Mouse (Mus musculus) heart, embryonic 14.5 days (tissue): ENCODE results near the gene Map1lc3b. TPM values are rescaled to one million over a fixed set of nuclear protein-coding genes. Genes with fewer than 3 reads are reported as not detected.

Experiments used
- ATAC-seq: fragments of 200-750 bp; cut with Nextera tagmentation; 2 replicates; pipeline ENCODE4 v1.8.0; 2017; ENCODE audit warnings: low read depth, moderate TSS enrichment; ENCODE audit not compliant: insufficient number of reproducible peaks, insufficient read depth, low FRiP score
- H3K27ac ChIP-seq, 2 experiments: fragments of 200-500 bp in 1 of 2; fragments of 300-500 bp in 1 of 2; sonication (generic) in 1 of 2; replicated peaks in 1 of 2; 2 replicates each; pipeline ENCODE4 v1.5.1; 2012 to 2014; ENCODE audit warnings: low read depth in 2 of 2, low read length in 2 of 2, control low read depth in 1 of 2, mild to moderate bottlenecking in 1 of 2, mixed read lengths in 1 of 2; ENCODE audit not compliant: control insufficient read depth in 1 of 2, insufficient read depth in 1 of 2
- H3K27me3 ChIP-seq: fragments of 300-500 bp; sonication (generic); 2 replicates; pipeline ENCODE4 v1.6.1; 2014; ENCODE audit warnings: mild to moderate bottlenecking, low read length, control low read depth; ENCODE audit not compliant: control insufficient read depth, insufficient read depth
- H3K36me3 ChIP-seq: fragments of 300-500 bp; sonication (generic); 2 replicates; pipeline ENCODE4 v1.6.1; 2014; ENCODE audit warnings: mild to moderate bottlenecking, control low read depth, low read length, mixed read lengths; ENCODE audit not compliant: control insufficient read depth, insufficient read depth
- H3K4me1 ChIP-seq, 2 experiments: fragments of 200-500 bp in 1 of 2; fragments of 300-500 bp in 1 of 2; sonication (generic) in 1 of 2; 2 replicates each; pipeline ENCODE4 v1.6.1; 2012 to 2014; ENCODE audit warnings: low read length in 2 of 2, control low read depth in 1 of 2, mixed read lengths in 1 of 2; ENCODE audit not compliant: control insufficient read depth in 2 of 2, insufficient read depth in 2 of 2
- H3K4me2 ChIP-seq: fragments of 300-500 bp; sonication (generic); 2 replicates; pipeline ENCODE4 v1.6.1; 2014; ENCODE audit warnings: mild to moderate bottlenecking, low read length
- H3K4me3 ChIP-seq, 2 experiments: fragments of 200-500 bp in 1 of 2; fragments of 300-500 bp in 1 of 2; sonication (generic) in 1 of 2; 2 replicates each; pipeline ENCODE4 v1.5.1; 2012 to 2014; ENCODE audit warnings: low read length in 2 of 2, mild to moderate bottlenecking in 2 of 2, control low read depth in 1 of 2, low read depth in 1 of 2, moderate library complexity in 1 of 2; ENCODE audit not compliant: control insufficient read depth in 1 of 2, insufficient read depth in 1 of 2
- H3K9ac ChIP-seq: fragments of 300-500 bp; sonication (generic); 2 replicates; pipeline ENCODE4 v1.6.1; 2014; ENCODE audit warnings: mild to moderate bottlenecking, low read length
- H3K9me3 ChIP-seq: fragments of 300-500 bp; sonication (generic); 2 replicates; pipeline ENCODE4 v1.6.1; 2016; ENCODE audit warnings: low read length, control low read depth; ENCODE audit not compliant: control insufficient read depth
- WGBS: fragments of 180-500 bp; shearing (Covaris S2); extraction: QIAGEN DNeasy Blood & Tissue Kit; methylation state at CpG from one replicate; pipeline ENCODE4 v1.1.7; 2014; 5-methylcytosine and 5-hydroxymethylcytosine counted together
- polyA plus RNA-seq: library from polyadenylated mRNA; unstranded; fragments of >200 nt; fragmentation: Nextera tagmentation; extraction: Ambion mirVana; gene quantifications from 2 replicates; pipeline ENCODE4 v1.2.1, GENCODE M21; 2014

Gene Map1lc3b
- polyA plus RNA-seq, 1 experiment from 2014 or later = 267 TPM

DNA sequence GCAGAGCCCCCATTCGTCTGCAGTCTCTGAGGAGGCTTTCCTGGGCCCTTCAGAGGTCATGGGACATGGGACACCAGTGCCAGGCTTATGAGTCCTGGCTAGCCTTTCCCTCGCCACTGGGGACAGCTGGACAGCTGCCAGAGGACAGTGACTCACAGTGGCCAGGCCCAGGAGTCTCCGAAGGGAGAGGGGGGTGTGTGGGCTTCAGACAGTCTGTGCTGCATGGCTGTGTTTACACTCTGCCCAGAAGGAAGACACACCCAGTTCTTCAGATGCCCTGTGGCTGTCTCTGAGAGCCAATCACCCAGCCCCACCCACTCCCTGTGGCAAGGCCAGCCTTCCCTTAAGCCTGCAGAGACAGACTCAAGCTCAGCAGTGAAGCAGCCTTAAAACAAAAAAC is 16.9 kb upstream of the Map1lc3b start:
- H3K27ac ChIP-seq = no peak overlapping the region
- no peak overlapping the region for H3K4me3 ChIP-seq
- peak; percentile 48; the same call in 1 of the 2 replicates for ATAC-seq
- H3K4me2 ChIP-seq = no peak overlapping the region
- H3K27me3 ChIP-seq = no peaks in the 10 kb centered on the region
- H3K36me3 ChIP-seq = no peaks in the 10 kb centered on the region
- H3K9ac ChIP-seq = peak overlapping the region; percentile 21; the same call in 1 of the 2 replicates
- 15% methylated on average over 3 of the region's 3 CpGs for WGBS
- no peaks in the 10 kb centered on the region for H3K9me3 ChIP-seq
- H3K4me1 ChIP-seq = peaks cover 14 to 26% of the 10 kb centered on the region in 2 experiments

DNA sequence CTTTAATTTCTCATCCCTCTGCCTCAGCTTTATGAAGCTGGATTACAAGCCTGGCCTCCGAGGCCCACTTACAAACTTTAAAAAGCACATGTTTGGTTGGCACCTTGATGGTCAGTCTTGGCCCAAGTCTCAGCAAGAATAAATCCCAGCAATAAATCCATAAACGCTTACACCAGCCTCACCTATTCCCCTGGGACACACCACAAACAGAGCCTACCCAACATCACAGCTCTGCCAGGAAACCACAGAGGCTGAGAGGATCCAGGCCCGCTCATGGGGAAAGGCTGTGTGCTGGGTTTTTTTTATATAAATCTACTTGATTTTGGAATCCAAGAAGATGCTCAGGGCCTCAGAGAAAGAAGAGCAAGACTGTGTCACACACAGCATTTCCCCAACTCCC is 14.5 kb upstream of the Map1lc3b start:
- Histone ChIP-seq H3K27me3 (no peaks in the 10 kb centered on the region), H3K9me3 (no peaks in the 10 kb centered on the region), H3K4me1 (peaks cover 17 to 26% of the 10 kb centered on the region in 2 experiments), H3K4me2 (no peak overlapping the region), H3K27ac (no peak overlapping the region), H3K9ac (no peak overlapping the region), H3K4me3 (no peak overlapping the region), H3K36me3 (no peaks in the 10 kb centered on the region)
- no peak for ATAC-seq
- 72% methylated on average over 3 of the region's 3 CpGs for WGBS

DNA sequence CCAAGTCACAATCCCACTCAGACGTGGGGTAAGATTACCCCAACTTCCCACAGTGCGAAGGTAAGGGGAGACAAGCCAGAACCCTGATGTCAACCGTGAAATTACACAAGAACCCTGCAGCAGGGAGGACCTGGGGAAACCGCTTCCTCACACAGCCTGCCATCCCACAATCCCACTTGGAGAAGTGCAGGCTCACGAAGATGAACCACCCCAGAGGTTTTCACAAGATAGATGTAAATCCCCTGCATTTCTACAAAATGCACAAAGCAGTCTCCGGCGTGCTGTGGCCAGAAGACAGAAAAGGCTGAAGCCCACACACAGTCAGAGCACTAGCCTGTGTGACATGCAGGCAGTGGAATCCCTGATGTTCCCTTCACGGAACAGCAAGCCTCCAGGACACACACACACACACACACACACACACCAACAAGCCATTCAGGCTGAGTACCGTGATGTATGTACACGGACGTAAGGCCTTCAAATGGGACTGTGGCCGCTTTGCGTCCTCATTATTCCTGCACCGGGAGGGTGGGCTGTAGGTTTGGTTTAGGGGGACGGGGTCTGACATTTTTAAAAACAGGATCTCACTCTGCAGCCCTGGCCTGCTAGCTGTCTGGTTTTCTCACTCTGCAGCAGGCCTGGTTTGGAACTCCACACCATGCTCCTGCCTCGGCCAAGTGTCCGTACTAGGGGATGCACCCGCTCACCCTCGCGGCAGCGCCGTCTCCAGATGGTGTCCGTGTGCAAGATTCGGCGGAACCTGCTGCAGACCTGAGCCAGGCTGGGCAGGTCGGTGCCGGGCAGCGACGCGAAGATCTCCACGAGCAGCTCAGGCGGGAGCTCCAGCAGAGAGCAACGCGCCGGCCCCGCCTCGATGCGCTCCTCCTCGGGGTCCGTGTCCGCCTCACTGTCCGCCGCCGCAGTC is 12.1 kb upstream of the Map1lc3b start:
- ATAC-seq = no peak; the same call in 1 of the 2 replicates
- WGBS = 2% methylated on average over 44 of the region's 44 CpGs
- H3K27ac ChIP-seq = 0 out of 4 replicates have a peak overlapping the region, but pooled peaks of 1 of the 2 experiments have one; percentile 9

DNA sequence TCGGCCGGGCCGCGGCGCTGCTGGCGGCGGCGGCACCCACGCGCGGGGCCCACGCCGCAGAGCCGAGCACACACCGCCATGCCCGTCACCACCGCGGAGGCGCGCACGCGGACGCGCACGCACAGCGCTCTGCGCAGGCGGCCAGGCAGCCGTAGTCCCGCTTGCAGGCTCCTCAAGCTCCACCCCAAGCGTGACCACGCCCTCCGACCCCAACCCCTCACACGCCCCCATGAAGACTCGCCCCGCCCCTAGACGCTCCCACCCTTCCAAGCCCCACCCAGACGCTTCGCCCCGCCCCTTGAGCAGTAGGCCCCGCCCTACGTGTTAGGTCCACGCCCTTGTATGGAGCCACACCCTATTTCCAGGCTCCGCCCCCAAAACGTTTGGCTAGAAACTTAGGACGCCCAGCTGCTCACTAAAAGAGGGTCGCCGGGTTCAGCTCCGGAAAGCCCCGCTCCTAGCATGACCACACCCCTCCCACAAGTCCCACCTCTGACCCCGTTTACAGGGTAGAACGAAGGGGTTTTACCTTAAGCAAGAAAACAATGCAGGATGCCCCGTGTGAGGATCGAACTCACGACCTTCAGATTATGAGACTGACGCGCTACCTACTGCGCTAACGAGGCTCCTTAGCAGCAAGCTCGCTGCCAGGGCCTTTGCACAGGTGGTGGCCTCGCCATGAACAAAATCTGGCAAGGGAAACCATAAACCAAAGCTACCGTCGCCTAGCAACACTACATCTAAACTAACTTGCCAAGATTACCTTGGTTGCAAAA is 11.3 kb upstream of the Map1lc3b start, which contains the start of gene Fbxo31:
Fbxo31 (minus strand) TSS at position 131 of the 776 bp plus-strand sequence.
- WGBS = 2% methylated on average over 63 of the region's 63 CpGs
- H3K27me3 ChIP-seq = no peaks in the 10 kb centered on the region
- H3K9me3 ChIP-seq = no peaks in the 10 kb centered on the region
- peaks cover 11 to 17% of the 10 kb centered on the region in 2 experiments for H3K4me1 ChIP-seq
- ATAC-seq = peak; percentile 91
- H3K4me3 ChIP-seq = peak within 1 kb of the TSS; percentile 80 to 81
- 0 out of 4 replicates have a peak within 1 kb of the TSS, but pooled peaks of 1 of the 2 experiments have one; percentile 9 for H3K27ac ChIP-seq
- peak within 1 kb of the TSS; percentile 81 for H3K4me2 ChIP-seq
- peak within 1 kb of the TSS; percentile 86 for H3K9ac ChIP-seq
- H3K36me3 ChIP-seq = no peaks in the 10 kb centered on the region

More for the DNA sequence above, 12.1 kb upstream of the Map1lc3b start:
- Histone ChIP-seq H3K4me1 (peaks cover 15 to 24% of the 10 kb centered on the region in 2 experiments), H3K36me3 (no peaks in the 10 kb centered on the region), H3K27me3 (no peaks in the 10 kb centered on the region), H3K4me2 (peak overlapping the region; percentile 81), H3K9ac (peak overlapping the region; percentile 86), H3K4me3 (peak overlapping the region; percentile 80 to 81), H3K9me3 (no peaks in the 10 kb centered on the region)

DNA sequence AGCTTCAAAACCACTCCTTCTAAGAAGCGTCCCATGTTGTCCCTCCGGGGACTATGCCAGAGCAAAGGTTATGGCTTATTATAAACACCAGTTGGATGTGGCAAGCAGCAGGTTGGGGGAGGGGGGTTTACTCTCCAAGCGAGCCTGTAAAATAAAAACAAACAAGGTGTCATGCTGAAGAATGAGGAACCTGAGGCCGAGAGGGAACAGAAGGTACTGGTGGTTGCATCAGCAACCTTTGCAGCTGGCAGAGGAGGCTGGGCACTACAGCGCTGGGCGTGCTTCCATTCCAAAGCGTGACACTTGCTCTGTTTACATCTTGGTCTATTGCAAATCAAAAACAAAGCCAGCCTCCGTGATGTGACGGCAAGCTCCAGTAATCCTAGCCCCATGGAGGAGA is 9.7 kb upstream of the Map1lc3b start:
- Histone ChIP-seq H3K9me3 (no peaks in the 10 kb centered on the region), H3K4me2 (no peak overlapping the region), H3K36me3 (no peaks in the 10 kb centered on the region), H3K27ac (no peak overlapping the region), H3K4me3 (no peak overlapping the region), H3K9ac (no peak overlapping the region), H3K4me1 (peaks cover 13 to 17% of the 10 kb centered on the region in 2 experiments), H3K27me3 (no peaks in the 10 kb centered on the region)
- ATAC-seq = no peak
- WGBS = 43% methylated on average over 9 of the region's 9 CpGs

DNA sequence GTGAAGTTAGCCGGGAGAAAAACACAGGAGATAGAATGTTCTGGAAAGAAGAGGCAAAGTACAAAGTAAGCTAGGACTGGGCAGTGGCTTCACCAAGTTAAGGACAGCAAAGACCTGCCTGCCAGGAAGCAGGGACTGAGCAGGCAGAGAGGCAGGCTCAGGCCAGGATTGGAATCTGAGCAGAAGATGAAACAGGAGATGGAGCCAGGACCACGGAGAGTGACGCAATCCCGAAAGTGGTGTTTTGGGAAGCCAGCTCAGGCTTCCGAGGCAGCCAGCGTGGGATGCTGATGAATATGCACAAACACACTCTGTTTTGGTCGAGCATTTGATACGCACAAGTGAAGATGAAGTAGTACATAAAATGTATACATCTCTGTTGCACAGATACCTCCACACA is 6.5 kb upstream of the Map1lc3b start:
- Histone ChIP-seq H3K4me1 (peaks cover 0 to 4% of the 10 kb centered on the region in 2 experiments; a peak in 1 of 4 replicates), H3K27me3 (no peaks in the 10 kb centered on the region), H3K4me3 (no peak overlapping the region), H3K4me2 (no peak overlapping the region), H3K36me3 (no peaks in the 10 kb centered on the region), H3K9ac (no peak overlapping the region), H3K9me3 (no peaks in the 10 kb centered on the region), H3K27ac (no peak overlapping the region)
- WGBS = 45% methylated on average over 8 of the region's 8 CpGs
- ATAC-seq = no peak

DNA sequence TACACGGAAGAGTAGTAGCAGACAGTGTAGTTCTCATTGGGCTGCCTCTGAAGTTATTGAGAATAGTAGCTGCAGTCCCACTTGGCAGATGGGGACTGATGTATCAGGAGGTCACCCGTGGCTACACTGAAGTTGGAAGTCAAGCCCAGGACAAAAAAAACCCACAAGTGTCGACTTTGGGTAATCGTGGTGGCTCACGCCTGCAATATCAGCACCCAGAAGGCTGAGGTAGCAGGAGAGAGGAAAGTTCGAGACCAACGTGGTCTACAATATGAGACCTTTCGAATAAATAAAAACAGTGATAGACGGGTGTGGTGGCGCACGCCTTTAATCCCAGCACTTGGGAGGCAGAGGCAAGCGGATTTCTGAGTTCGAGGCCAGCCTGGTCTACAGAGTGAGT is 5.4 kb upstream of the Map1lc3b start:
- H3K27me3 ChIP-seq = no peaks in the 10 kb centered on the region
- H3K4me3 ChIP-seq = peak overlapping the region; percentile 53 to 65
- 39% methylated on average over 13 of the region's 13 CpGs for WGBS
- H3K9me3 ChIP-seq = no peaks in the 10 kb centered on the region
- no peak for ATAC-seq
- H3K36me3 ChIP-seq = no peaks in the 10 kb centered on the region
- peaks cover 1 to 3% of the 10 kb centered on the region in 2 experiments; a peak in 2 of 4 replicates for H3K4me1 ChIP-seq
- peak overlapping the region; percentile 76 for H3K9ac ChIP-seq
- H3K4me2 ChIP-seq = peak overlapping the region; percentile 75
- no peak overlapping the region; a peak in 1 of 4 replicates for H3K27ac ChIP-seq
